Mouse (Mus musculus) brain, embryonic 14.5 days (tissue): ENCODE results near the gene Mcf2.

Experiments
- CTCF ChIP-seq: fragments of 200-500 bp; IDR thresholded peaks from 2 replicates; pipeline ENCODE4 v1.5.1; 2012; ENCODE audit warnings: inconsistent platforms, mild to moderate bottlenecking, moderate library complexity, borderline replicate concordance; ENCODE audit not compliant: insufficient read depth, insufficient read length; ENCODE audit errors: extremely low read depth
- POLR2A ChIP-seq: fragments of 200-500 bp; IDR thresholded peaks from 2 replicates; pipeline ENCODE4 v1.6.1; 2012; ENCODE audit warnings: mild to moderate bottlenecking, inconsistent platforms, borderline replicate concordance; ENCODE audit not compliant: poor library complexity, insufficient read depth, insufficient read length, severe bottlenecking; ENCODE audit errors: extremely low read depth

GRCm38 (mm10) chrX:60169511-60169910, 9.4 kb downstream of the Mcf2 start:
- no peak for TF ChIP-seq POLR2A
- no peak for TF ChIP-seq CTCF
